Mouse (Mus musculus) adipocyte (in vitro differentiated cells): ENCODE measurements around the gene Fam124a.
A peak's percentile ranks its signal among the peaks of the same experiment; 100 is the strongest.
"Not testable (repeated sequence)": the region's sequence is repeated elsewhere in the genome, so short reads cannot be mapped to it uniquely, and the experiment has no call there.

Source experiments
- DNase-seq: peaks from one replicate; pipeline ENCODE4 v3.0.0-alpha.2; 2016; ENCODE audit warnings: low spot score

Fam124a gene

DNA sequence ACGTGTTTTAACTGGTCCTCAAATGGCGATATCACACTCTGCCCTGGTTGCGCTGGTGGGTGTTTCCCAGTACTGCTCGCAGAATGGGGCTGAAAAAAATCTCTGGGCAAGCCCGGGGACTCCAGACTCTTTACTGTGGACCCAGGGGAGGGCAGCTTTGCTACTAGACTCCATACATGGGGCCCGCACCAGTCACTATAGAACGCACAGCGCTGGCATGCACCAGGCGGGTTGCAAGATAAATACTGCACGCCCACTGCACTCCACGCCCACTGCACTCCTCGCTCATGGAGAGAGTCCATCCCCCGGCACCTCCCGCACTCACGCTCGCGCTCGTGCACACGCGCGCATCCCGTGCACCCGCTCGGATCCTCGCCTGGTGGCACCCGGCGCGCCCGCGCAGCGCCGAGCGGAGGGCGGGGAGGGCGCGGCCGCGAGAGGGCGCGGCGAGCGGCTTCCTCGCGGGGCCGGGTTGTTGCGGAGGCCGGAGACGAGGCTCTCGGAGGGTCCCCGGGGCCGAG lies at the start of gene Fam124a:
Gene Fam124a, plus strand, starts transcription at position 429 of the 521 bp plus-strand sequence.
- no peak for DNase-seq

DNA sequence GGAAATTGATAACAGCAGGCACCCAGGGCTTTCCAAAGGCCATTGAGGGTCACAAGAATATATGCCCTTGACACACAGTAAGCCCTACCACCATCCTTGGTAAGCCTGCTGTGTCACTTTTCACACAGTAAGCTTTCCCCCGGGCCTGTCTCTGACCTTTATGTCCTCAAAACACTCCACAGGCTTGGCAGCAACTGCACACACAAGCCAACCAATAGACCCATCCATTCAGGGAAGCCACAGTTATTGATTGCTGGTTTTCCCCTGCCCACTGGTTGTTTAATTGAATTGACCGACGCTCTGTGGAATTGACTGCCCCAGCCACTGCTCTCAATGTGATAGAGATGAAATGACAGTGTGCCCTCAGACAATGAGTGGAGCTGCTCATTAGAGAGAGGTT lies 49.3 kb upstream of the Fam124a start:
- no peak for DNase-seq

GRCm38 (mm10) chr14:62509350-62509749 lies 46.2 kb upstream of the Fam124a start:
- DNase-seq: peak; percentile 76

- DNase-seq: no peak
Measured at GRCm38 (mm10) chr14:62512845-62513244, 42.7 kb upstream of the Fam124a start.

DNA sequence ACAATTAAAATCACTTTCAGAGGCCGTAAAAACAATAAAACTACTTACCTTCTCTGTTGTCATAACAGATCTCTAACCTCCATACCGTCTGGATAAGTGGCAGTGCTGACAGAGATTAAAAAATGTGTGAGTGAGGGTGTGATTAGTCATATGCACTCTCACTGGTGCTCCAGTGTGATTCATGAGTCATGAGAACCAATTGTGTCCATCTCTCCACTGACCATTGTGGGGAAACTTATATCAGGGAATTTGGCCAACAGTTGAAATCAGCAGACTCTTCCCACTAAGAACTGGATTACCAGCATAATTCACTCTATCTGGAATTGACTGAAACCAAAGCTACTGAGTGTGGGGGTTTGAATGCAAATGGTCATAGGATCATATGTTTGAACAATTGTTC lies 24.6 kb upstream of the Fam124a start:
- no peak for DNase-seq

GRCm38 (mm10) chr14:62536127-62536526 lies 19.4 kb upstream of the Fam124a start:
- no peak for DNase-seq

DNA sequence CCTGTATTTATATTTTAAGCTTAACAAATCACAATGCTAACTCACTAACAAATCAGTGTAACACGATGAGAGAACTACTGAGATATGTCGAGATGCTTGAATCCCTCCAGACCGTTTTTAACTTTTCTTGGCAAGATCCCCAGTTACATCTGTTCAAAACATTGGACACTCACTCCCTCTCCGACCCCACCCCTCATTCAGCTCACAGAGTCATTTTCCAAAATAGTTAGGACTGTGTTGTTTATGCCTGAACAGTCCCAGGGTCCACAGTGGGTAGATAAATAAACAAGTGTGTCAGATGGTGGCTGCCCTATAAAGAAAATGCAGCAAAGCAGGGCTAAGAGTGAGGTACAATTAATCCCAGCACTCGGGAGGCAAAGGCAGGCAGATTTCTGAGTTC lies 18.5 kb upstream of the Fam124a start:
- DNase-seq: no peak

- no peak for DNase-seq
Measured at GRCm38 (mm10) chr14:62539834-62540233, 15.7 kb upstream of the Fam124a start.

GRCm38 (mm10) chr14:62541751-62542150 lies 13.8 kb upstream of the Fam124a start:
- DNase-seq: peak; percentile 33

DNA sequence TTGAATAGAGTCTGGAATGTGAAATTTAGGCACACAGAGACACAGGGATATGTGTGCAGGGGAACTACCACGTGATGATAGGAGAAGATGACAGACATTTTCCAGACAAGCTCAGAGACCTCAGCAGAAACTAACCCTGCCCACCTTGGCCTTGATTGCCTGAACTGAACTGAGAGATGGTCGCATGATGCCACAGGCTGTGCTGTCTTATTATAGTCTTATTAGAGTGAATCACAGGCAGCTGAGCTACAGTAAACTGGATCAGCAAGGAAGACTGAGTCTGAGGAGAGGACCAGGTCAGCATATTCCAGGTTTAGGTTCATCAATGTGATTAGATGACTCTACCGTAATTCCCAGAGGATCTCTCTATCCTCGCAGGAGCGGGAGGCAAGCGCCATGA lies 9.2 kb upstream of the Fam124a start:
- DNase-seq: no peak

GRCm38 (mm10) chr14:62546746-62547145 lies 8.8 kb upstream of the Fam124a start:
- no peak for DNase-seq

GRCm38 (mm10) chr14:62550121-62550520 lies 5.4 kb upstream of the Fam124a start:
- peak; percentile 36 for DNase-seq

DNA sequence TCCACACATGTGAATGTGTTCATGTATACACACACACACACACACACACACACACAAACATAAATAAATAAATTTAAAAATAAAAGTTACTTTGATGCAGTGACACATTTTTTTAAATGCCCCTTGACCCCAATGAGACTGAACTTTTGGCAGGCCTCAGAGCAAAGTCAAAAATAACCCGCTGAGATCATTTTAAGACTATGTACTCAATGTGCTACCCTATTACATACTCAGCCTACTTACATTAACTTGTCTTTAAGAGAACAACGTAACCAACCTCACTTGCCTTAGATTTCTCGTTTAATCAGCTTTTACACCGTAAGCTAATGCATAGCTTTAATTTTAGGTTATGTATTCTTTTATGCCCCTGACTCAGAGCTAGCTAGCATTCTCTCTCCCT lies 2.8 kb upstream of the Fam124a start:
- peak; percentile 34 for DNase-seq

DNA sequence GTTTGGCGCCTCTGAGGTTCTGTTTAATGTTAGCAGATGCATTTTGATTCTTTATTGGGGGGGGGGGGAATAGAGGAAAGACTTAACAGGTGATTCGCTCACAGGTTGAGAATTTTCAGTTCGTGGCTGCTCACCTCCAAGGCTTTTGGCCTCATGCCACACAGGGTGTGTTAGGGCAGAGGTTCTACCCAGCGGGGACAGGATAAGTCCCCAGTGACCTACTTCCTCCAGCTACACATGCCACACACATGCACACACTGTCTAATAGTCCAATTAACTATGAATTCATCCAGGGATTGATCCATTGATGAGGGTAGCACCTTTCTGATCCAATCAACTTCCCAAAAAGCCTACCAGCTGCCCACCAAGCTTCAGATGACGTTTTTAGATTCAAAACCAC lies 1.8 kb upstream of the Fam124a start:
- no peak for DNase-seq

DNA sequence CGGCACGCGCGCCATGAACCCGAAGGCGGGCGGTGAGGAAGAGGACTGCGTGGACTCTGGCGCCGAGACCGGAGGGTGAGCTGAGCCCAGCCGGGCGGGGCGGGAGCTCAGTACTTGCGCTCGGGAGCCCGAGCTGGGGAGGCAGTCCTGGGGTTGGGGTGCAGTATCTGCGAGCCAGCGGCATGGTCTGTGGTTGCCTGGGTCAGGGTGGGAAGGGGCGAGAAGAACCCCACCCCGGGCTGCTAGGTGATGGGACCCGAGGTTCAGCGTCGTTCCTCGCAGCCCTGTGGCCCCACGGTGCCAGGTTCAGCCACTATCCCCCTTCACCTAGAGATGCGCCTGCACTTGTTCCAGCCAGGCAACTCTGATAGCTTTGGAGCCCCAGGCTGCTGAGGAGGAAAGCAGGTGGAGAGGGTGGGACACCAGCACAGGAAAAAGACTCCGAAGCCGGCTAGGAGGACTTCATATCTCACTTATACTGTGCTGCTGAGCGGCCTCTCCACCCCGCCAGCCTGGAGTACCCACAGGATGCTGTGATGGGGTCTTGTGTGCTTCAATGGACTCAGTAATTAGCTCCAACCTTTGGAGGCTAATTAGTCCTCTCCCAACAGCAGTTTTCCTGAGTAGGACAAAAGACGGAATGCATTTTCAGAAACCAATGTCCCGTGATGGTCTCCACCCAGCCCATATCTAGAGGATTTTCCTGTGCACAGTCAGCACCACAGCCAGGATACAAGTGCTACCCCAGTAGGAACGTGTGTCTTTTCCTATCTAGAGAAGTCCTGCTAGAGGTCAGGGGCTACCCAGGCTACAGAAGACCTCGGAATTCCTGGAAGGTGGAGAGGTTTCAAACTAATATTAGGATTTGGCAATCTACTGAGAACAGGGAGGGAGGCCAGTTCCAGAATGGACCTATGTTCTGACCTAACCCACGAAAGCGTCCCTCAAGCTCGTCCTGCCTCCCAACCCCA lies 588 bp downstream of the Fam124a start:
- no peak for DNase-seq

- DNase-seq: no peak
Measured at GRCm38 (mm10) chr14:62557111-62557510, 1.6 kb downstream of the Fam124a start.

DNA sequence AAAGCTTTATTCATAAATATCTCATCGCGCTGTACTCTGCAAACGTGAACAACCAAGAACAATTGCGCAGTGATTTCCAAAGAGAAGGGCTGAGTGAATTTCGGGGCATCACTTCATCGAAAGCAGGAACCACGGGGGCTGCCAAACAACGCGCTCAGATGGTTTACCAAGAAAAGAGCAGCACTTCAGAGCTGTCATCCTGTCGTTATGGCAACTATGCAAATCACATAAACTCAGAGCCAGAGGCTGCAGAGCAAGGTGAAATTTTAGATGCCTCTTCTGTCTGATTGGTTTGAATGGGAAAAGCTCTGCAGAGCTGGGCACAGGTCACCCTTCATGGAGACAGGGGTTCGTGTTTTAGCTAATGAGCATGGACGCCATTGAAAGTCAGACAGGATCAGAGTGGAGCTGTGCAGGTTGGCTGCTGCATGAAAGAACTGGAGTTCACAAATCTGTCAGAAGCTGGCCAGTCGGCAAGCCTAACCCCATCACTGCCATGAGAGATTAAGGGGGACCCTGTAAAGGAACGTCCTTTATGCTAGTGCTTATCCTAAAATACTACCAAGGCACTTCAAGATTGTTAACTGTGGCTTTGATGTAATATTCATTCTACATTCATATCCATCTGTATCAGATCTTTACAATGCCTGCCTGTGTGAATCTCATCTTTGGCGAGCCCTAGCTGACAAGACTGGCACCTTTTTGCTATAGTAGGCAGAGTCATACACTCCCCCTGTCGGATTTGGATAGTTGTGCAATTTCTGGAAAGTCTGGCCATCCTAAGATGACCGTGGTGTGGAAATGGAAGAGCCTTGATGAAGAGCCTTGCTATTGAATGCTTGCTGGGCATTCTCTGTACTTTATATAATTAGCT lies 6.6 kb downstream of the Fam124a start:
- no peak for DNase-seq

- DNase-seq: no peak
Measured at GRCm38 (mm10) chr14:62563679-62564078, 8.1 kb downstream of the Fam124a start.

DNA sequence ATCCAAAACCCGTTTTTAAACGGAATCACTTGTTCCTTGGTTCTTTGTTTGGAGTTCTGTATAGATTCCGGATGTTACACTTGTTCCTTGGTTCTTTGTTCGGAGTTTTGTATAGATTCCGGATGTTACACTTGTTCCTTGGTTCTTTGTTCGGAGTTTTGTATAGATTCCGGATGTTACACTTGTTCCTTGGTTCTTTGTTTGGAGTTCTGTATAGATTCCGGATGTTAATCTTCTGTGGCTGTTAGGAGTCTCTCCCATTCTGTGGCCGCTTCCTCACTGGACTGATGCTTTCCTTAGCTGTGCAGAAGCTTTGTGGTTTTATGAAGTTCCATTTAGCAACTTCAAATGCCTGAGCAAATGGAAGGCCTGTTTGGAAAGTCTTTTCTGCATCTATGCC lies 11.3 kb downstream of the Fam124a start, which contains the start of gene Gm4131:
Gene Gm4131, minus strand, starts transcription at position 101 of the 400 bp plus-strand sequence.
- DNase-seq: not testable (repeated sequence)

DNA sequence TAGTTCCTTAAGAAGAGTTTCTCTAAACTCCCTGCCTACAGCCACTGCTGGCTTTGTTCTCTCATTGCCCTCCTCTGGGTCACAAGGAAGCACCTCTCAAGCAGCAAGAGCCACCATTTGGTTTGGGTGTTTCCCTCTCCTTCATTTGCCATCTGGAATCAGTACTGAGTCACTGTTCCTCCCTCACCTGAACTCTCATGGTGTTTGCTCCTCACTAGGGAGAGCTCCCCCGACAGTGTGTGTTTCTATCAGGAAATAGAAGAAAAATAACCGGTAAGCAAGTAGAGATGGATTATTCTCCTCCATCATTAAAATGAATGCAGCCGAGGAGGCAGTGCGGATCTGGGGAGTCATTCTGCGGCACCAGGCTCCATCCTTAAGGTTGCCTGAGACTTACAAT lies 13.9 kb downstream of the Fam124a start:
- DNase-seq: no peak

GRCm38 (mm10) chr14:62570299-62570698 lies 14.8 kb downstream of the Fam124a start:
- peak; percentile 14 for DNase-seq

GRCm38 (mm10) chr14:62573454-62573853 lies 17.9 kb downstream of the Fam124a start:
- DNase-seq: no peak
